Mouse (Mus musculus) intestine, embryonic 15.5 days (tissue): ENCODE measurements around the gene Raf1. TPM values are rescaled to one million over a fixed set of nuclear protein-coding genes. Genes with fewer than 3 reads are reported as not detected.

Experiments
- ATAC-seq: fragments of 200-750 bp; cut with Nextera tagmentation; 2 replicates; pipeline ENCODE4 v1.8.0; 2017; ENCODE audit warnings: moderate TSS enrichment, moderate library complexity
- H3K27ac ChIP-seq: fragments of 300-500 bp; sonication (generic); 2 replicates; pipeline ENCODE4 v1.5.1; 2015; ENCODE audit warnings: mild to moderate bottlenecking, inconsistent platforms
- H3K27me3 ChIP-seq: fragments of 300-500 bp; sonication (generic); replicated peaks from 2 replicates; pipeline ENCODE4 v1.6.1; 2015; ENCODE audit warnings: inconsistent platforms
- H3K36me3 ChIP-seq: fragments of 300-500 bp; sonication (generic); 2 replicates; pipeline ENCODE4 v1.6.1; 2015; ENCODE audit warnings: inconsistent platforms
- H3K4me1 ChIP-seq: fragments of 300-500 bp; sonication (generic); replicated peaks from 2 replicates; pipeline ENCODE4 v1.6.1; 2015; ENCODE audit warnings: inconsistent platforms
- H3K4me2 ChIP-seq: fragments of 300-500 bp; sonication (generic); replicated peaks from 2 replicates; pipeline ENCODE4 v1.6.1; 2015; ENCODE audit warnings: mild to moderate bottlenecking, inconsistent platforms
- H3K4me3 ChIP-seq: fragments of 300-500 bp; sonication (generic); replicated peaks from 2 replicates; pipeline ENCODE4 v1.5.1; 2015; ENCODE audit warnings: inconsistent platforms
- H3K9ac ChIP-seq: fragments of 300-500 bp; sonication (generic); 2 replicates; pipeline ENCODE4 v1.6.1; 2015; ENCODE audit warnings: inconsistent platforms
- H3K9me3 ChIP-seq: fragments of 300-500 bp; sonication (generic); 2 replicates; pipeline ENCODE4 v1.6.1; 2016; ENCODE audit warnings: inconsistent platforms
- WGBS: fragments of 180-500 bp; shearing (Covaris S2); methylation state at CpG from one replicate; pipeline ENCODE4 v1.1.7; 2015; 5-methylcytosine and 5-hydroxymethylcytosine counted together
- polyA plus RNA-seq: library from polyadenylated mRNA; unstranded; fragments of >200 nt; fragmentation: Nextera tagmentation; extraction: Ambion mirVana; gene quantifications from 2 replicates; pipeline ENCODE4 v1.2.1, GENCODE M21; 2015

Raf1 gene
- polyA plus RNA-seq, 1 experiment from 2014 or later = 76.2 TPM

DNA sequence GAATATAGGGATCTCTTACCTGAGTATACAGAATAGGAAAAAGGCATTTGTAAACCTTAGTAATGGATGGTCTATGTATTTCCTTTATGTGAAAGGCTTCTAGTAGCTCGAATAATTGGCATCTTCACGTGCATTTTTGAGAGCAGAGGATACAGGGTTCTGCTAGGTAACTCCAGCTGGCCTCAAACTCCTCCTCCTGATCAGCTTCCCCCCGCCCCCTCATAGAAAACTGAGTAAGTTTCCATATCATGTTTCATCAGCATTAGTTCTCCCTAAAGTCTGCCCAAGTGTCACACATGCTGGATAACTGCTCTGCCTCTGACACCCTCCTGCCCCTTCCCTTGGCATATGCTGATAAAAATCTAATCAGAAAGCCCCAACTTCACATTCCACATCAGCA, 95.6 kb downstream of the Raf1 start:
- no peak for ATAC-seq
- H3K27me3 ChIP-seq = no peaks in the 10 kb centered on the region
- no peak overlapping the region for H3K4me3 ChIP-seq
- no peak overlapping the region for H3K9ac ChIP-seq
- H3K9me3 ChIP-seq = no peaks in the 10 kb centered on the region
- peaks cover 19% of the 10 kb centered on the region; the same call in 1 of the 2 replicates for H3K36me3 ChIP-seq
- no peaks in the 10 kb centered on the region for H3K4me1 ChIP-seq
- WGBS = 81% methylated on average over 3 of the region's 3 CpGs
- no peak overlapping the region for H3K27ac ChIP-seq
- H3K4me2 ChIP-seq = no peak overlapping the region

DNA sequence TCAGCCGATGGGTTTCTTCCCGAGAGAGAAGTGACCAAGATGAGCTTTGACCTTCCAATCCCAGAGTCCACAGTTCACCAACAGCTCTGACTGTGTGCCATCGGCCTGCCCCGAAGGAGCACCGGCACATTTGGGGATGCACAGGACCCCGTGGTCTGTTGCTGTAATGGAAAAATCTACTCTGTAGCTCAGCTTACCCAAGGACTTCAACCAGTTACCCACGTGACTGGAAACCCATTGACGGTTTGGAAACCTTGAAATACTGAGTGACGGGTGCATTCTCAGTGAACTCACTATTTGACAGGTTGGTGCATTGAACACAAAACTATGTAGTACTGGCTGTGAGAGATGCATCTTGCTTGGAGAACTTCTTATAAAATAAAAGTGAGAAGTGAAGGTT, 98.5 kb downstream of the Raf1 start:
- no peak overlapping the region for H3K9ac ChIP-seq
- no peaks in the 10 kb centered on the region for H3K27me3 ChIP-seq
- H3K4me2 ChIP-seq = no peak overlapping the region
- ATAC-seq = no peak
- no peaks in the 10 kb centered on the region for H3K4me1 ChIP-seq
- H3K36me3 ChIP-seq = peaks cover 20% of the 10 kb centered on the region
- no peak overlapping the region for H3K4me3 ChIP-seq
- H3K27ac ChIP-seq = no peak overlapping the region
- H3K9me3 ChIP-seq = no peaks in the 10 kb centered on the region
- 93% methylated on average over 9 of the region's 9 CpGs for WGBS

DNA sequence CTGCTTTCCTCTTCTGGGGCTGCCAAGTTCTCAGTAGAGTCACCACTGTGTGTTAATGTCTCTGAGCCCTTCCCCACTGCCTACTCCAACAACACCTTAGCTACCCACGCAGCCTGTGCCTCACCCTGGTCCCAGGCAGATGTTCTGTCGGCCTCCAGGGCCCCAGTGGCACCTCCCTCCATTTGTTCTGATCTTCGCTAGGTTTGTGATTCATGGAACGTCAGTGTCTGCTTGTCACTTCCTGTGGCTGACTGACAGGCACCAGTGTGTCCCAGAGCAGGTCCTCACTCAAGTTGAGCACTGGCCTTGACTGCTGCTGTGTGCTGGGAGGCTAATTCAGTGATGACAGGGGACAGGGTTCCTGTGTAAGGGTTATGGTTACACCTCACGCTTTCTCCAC, 99.0 kb downstream of the Raf1 start:
- Histone ChIP-seq H3K36me3 (peaks cover 26% of the 10 kb centered on the region), H3K4me1 (no peaks in the 10 kb centered on the region), H3K27ac (no peak overlapping the region), H3K4me3 (no peak overlapping the region), H3K4me2 (no peak overlapping the region), H3K9ac (no peak overlapping the region), H3K9me3 (no peaks in the 10 kb centered on the region), H3K27me3 (no peaks in the 10 kb centered on the region)
- ATAC-seq = no peak
- 84% methylated on average over 5 of the region's 5 CpGs for WGBS

DNA sequence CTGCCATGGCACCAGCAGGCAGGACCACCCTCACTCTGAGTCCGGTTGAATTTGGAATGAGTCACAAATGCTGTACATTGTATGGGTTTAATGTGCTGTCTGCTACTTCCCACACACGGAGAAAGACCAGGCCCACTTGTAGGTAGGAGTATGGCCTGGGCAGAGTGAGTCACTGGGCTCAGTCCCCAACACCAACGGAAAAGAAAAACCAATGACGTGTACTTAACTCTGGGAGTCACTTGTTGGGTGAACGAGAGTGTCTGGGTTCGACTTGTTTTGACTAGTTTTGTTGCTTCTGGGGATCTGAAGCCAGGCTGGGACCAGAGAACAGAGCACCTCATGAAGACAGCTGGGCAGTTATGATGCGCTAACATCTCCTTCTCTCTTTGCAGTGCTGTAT, 102.3 kb downstream of the Raf1 start:
- peaks cover 42% of the 10 kb centered on the region for H3K36me3 ChIP-seq
- no peak for ATAC-seq
- H3K9me3 ChIP-seq = no peaks in the 10 kb centered on the region
- 90% methylated on average over 7 of the region's 7 CpGs for WGBS
- H3K9ac ChIP-seq = no peak overlapping the region
- no peak overlapping the region for H3K27ac ChIP-seq
- no peaks in the 10 kb centered on the region for H3K27me3 ChIP-seq
- H3K4me2 ChIP-seq = no peak overlapping the region
- H3K4me3 ChIP-seq = no peak overlapping the region
- H3K4me1 ChIP-seq = no peaks in the 10 kb centered on the region

Other genes starting within 250 kb of the Raf1 start
- gene Tsen2, start 132.0 kb downstream of the Raf1 start, polyA plus RNA-seq = 26.9 and 27.4 TPM in 2 replicates
- gene Mkrn2os, start 84.1 kb downstream of the Raf1 start, polyA plus RNA-seq = 33.1 and 36.9 TPM in 2 replicates
- 22.5 and 23.0 TPM in 2 replicates for gene Mkrn2, start 74.7 kb downstream of the Raf1 start, polyA plus RNA-seq
- gene Tmem40, start 85.8 kb upstream of the Raf1 start, polyA plus RNA-seq = 0.78 and 1.2 TPM in 2 replicates
- gene Cand2, start 97.9 kb upstream of the Raf1 start, polyA plus RNA-seq = 16.8 and 17.2 TPM in 2 replicates
- gene Rpl32, start 132.1 kb upstream of the Raf1 start, polyA plus RNA-seq = 2,172 and 2,428 TPM in 2 replicates
- 0.42 and 0.49 TPM in 2 replicates for gene Efcab12, start 161.8 kb upstream of the Raf1 start, polyA plus RNA-seq
- 14.5 and 14.6 TPM in 2 replicates for gene Mbd4, start 176.7 kb upstream of the Raf1 start, polyA plus RNA-seq
- 13.8 and 14.2 TPM in 2 replicates for gene Ift122, start 176.8 kb upstream of the Raf1 start, polyA plus RNA-seq